Mouse (Mus musculus) macrophage (primary cell): ENCODE measurements around the gene Ccr9. TPM values are rescaled to one million over a fixed set of nuclear protein-coding genes. Genes with fewer than 3 reads are reported as not detected.
"Not testable (repeated sequence)": the region's sequence is repeated elsewhere in the genome, so short reads cannot be mapped to it uniquely, and the experiment has no call there.

ENCODE experiments used
- H3K27ac ChIP-seq: fragments of 350-480 bp; formaldehyde crosslinking; 2 replicates; pipeline ENCODE4 v1.9.0; 2021
- H3K36me3 ChIP-seq: fragments of 350-480 bp; formaldehyde crosslinking; 2 replicates; pipeline ENCODE4 v1.9.0; 2021; ENCODE audit errors: inconsistent target
- H3K4me3 ChIP-seq: fragments of 350-480 bp; formaldehyde crosslinking; 2 replicates; pipeline ENCODE4 v1.9.0; 2021; ENCODE audit errors: inconsistent target
- H3K79me2 ChIP-seq: fragments of 350-480 bp; formaldehyde crosslinking; 2 replicates; pipeline ENCODE4 v1.9.0; 2021; ENCODE audit errors: inconsistent target
- WGBS: methylation state at CpG from one replicate; pipeline ENCODE4 v1.1.7; 2026; ENCODE audit warnings: inconsistent platforms; ENCODE audit not compliant: missing documents; 5-methylcytosine and 5-hydroxymethylcytosine counted together
- polyA plus RNA-seq: library from polyadenylated mRNA; stranded (reverse); fragments of 250-400 nt; gene quantifications from 3 replicates; pipeline ENCODE4 v1.2.4, GENCODE M21; 2018; ENCODE audit warnings: inconsistent platforms

Gene Ccr9
- polyA plus RNA-seq, 1 experiment from 2014 or later, result 1.2 TPM

GRCm38 (mm10) chr9:123749687-123750086 is 71.4 kb downstream of the Ccr9 start:
- H3K36me3 ChIP-seq, H3K79me2 ChIP-seq, H3K27ac ChIP-seq, H3K4me3 ChIP-seq: not testable (repeated sequence)
- 29% methylated on average over 2 of the region's 8 CpGs for WGBS

- WGBS, result 31% methylated on average over 4 of the region's 4 CpGs
- Histone ChIP-seq H3K79me2 (no peaks in the 10 kb centered on the region), H3K27ac (no peak overlapping the region), H3K4me3 (no peak overlapping the region), H3K36me3 (no peaks in the 10 kb centered on the region)
These were observed 76.1 kb downstream of the Ccr9 start for GRCm38 (mm10) chr9:123754333-123754732.

- Histone ChIP-seq H3K27ac (no peak overlapping the region), H3K36me3 (no peaks in the 10 kb centered on the region), H3K4me3 (no peak overlapping the region), H3K79me2 (no peaks in the 10 kb centered on the region)
- 49% methylated on average over 3 of the region's 3 CpGs for WGBS
These were observed 78.5 kb downstream of the Ccr9 start for GRCm38 (mm10) chr9:123756752-123757151.

GRCm38 (mm10) chr9:123757326-123757725 is 79.1 kb downstream of the Ccr9 start:
- WGBS, result 75% methylated on average over 2 of the region's 2 CpGs
- H3K27ac ChIP-seq, result no peak overlapping the region

GRCm38 (mm10) chr9:123758156-123758555 is 79.9 kb downstream of the Ccr9 start:
- WGBS, result 100% methylated on average over 1 of the region's 1 CpGs
- Histone ChIP-seq H3K79me2 (no peaks in the 10 kb centered on the region), H3K4me3 (no peak overlapping the region), H3K27ac (no peak overlapping the region), H3K36me3 (no peaks in the 10 kb centered on the region)

More at GRCm38 (mm10) chr9:123757326-123757725, 79.1 kb downstream of the Ccr9 start:
- Histone ChIP-seq H3K4me3 (no peak overlapping the region), H3K36me3 (no peaks in the 10 kb centered on the region), H3K79me2 (no peaks in the 10 kb centered on the region)

- 83% methylated on average over 4 of the region's 4 CpGs for WGBS
- Histone ChIP-seq H3K27ac (no peak overlapping the region), H3K4me3 (no peak overlapping the region), H3K36me3 (no peaks in the 10 kb centered on the region), H3K79me2 (no peaks in the 10 kb centered on the region)
These were observed 80.4 kb downstream of the Ccr9 start for GRCm38 (mm10) chr9:123758645-123759044.

GRCm38 (mm10) chr9:123760806-123761205 is 82.6 kb downstream of the Ccr9 start:
- Histone ChIP-seq H3K4me3 (no peak overlapping the region), H3K36me3 (no peaks in the 10 kb centered on the region), H3K79me2 (no peaks in the 10 kb centered on the region), H3K27ac (no peak overlapping the region)
- 94% methylated on average over 3 of the region's 3 CpGs for WGBS

GRCm38 (mm10) chr9:123762886-123763285 is 84.6 kb downstream of the Ccr9 start:
- Histone ChIP-seq H3K79me2 (no peaks in the 10 kb centered on the region), H3K4me3 (no peak overlapping the region), H3K36me3 (no peaks in the 10 kb centered on the region), H3K27ac (no peak overlapping the region)
- WGBS, result 52% methylated on average over 4 of the region's 4 CpGs

- 91% methylated on average over 3 of the region's 3 CpGs for WGBS
These were observed 85.5 kb downstream of the Ccr9 start for GRCm38 (mm10) chr9:123763771-123764170.

GRCm38 (mm10) chr9:123766996-123767395 is 88.8 kb downstream of the Ccr9 start:
- Histone ChIP-seq H3K4me3 (no peak overlapping the region), H3K79me2 (no peaks in the 10 kb centered on the region), H3K36me3 (no peaks in the 10 kb centered on the region), H3K27ac (no peak overlapping the region)
- 86% methylated on average over 3 of the region's 3 CpGs for WGBS

More at GRCm38 (mm10) chr9:123763771-123764170, 85.5 kb downstream of the Ccr9 start:
- H3K27ac ChIP-seq, result no peak overlapping the region
- H3K79me2 ChIP-seq, result no peaks in the 10 kb centered on the region
- H3K4me3 ChIP-seq, result no peak overlapping the region
- no peaks in the 10 kb centered on the region for H3K36me3 ChIP-seq

- WGBS, result 86% methylated on average over 1 of the region's 1 CpGs
- Histone ChIP-seq H3K36me3 (no peaks in the 10 kb centered on the region), H3K4me3 (no peak overlapping the region), H3K79me2 (no peaks in the 10 kb centered on the region), H3K27ac (no peak overlapping the region)
These were observed 90.2 kb downstream of the Ccr9 start for GRCm38 (mm10) chr9:123768443-123768842.

GRCm38 (mm10) chr9:123769532-123769931 is 91.3 kb downstream of the Ccr9 start:
- H3K27ac ChIP-seq, result peak overlapping the region; percentile 67
- H3K79me2 ChIP-seq, result no peaks in the 10 kb centered on the region
- no peak overlapping the region; the same call in 1 of the 2 replicates for H3K4me3 ChIP-seq
- H3K36me3 ChIP-seq, result no peaks in the 10 kb centered on the region
- WGBS, result 2% methylated on average over 6 of the region's 6 CpGs

GRCm38 (mm10) chr9:123773299-123773698 is 95.1 kb downstream of the Ccr9 start:
- not testable (repeated sequence) for H3K4me3 ChIP-seq, H3K36me3 ChIP-seq, H3K79me2 ChIP-seq, H3K27ac ChIP-seq
- WGBS, result 69% methylated on average over 1 of the region's 2 CpGs

- 90% methylated on average over 3 of the region's 4 CpGs for WGBS
- H3K4me3 ChIP-seq, result no peak overlapping the region
- H3K27ac ChIP-seq, result no peak overlapping the region
- no peaks in the 10 kb centered on the region for H3K79me2 ChIP-seq
- peaks cover 56% of the 10 kb centered on the region for H3K36me3 ChIP-seq
These were observed 110.8 kb downstream of the Ccr9 start for GRCm38 (mm10) chr9:123788855-123789529.

- Histone ChIP-seq H3K27ac (no peak overlapping the region), H3K36me3 (peaks cover 82% of the 10 kb centered on the region)
- WGBS, result 72% methylated on average over 3 of the region's 3 CpGs
These were observed 117.9 kb downstream of the Ccr9 start for GRCm38 (mm10) chr9:123796174-123796573.

GRCm38 (mm10) chr9:123801527-123801926 is 123.3 kb downstream of the Ccr9 start:
- Histone ChIP-seq H3K36me3 (peaks cover 45% of the 10 kb centered on the region; the same call in 1 of the 2 replicates), H3K79me2 (no peaks in the 10 kb centered on the region), H3K4me3 (no peak overlapping the region), H3K27ac (no peak overlapping the region)
- WGBS, result 76% methylated on average over 1 of the region's 1 CpGs

More at GRCm38 (mm10) chr9:123796174-123796573, 117.9 kb downstream of the Ccr9 start:
- Histone ChIP-seq H3K79me2 (no peaks in the 10 kb centered on the region), H3K4me3 (no peak overlapping the region)
